Mouse (Mus musculus) midbrain, embryonic 16.5 days (tissue): ENCODE data around the gene Samd14. TPM values are rescaled to one million over a fixed set of nuclear protein-coding genes. Genes with fewer than 3 reads are reported as not detected.
A peak's percentile ranks its signal among the peaks of the same experiment; 100 is the strongest.

Source experiments
- ATAC-seq: fragments of 200-750 bp; cut with Nextera tagmentation; 2 replicates; pipeline ENCODE4 v1.8.0; 2017; ENCODE audit warnings: moderate TSS enrichment
- H3K27ac ChIP-seq: fragments of 300-500 bp; sonication (generic); 2 replicates; pipeline ENCODE4 v1.5.1; 2014; ENCODE audit warnings: mild to moderate bottlenecking, low read length, mixed read lengths
- H3K27me3 ChIP-seq: fragments of 300-500 bp; sonication (generic); 2 replicates; pipeline ENCODE4 v1.6.1; 2014; ENCODE audit warnings: low read depth, low read length, mixed read lengths; ENCODE audit not compliant: control insufficient read depth, insufficient read depth
- H3K36me3 ChIP-seq: fragments of 300-500 bp; sonication (generic); 2 replicates; pipeline ENCODE4 v1.6.1; 2014; ENCODE audit warnings: mild to moderate bottlenecking, low read length, moderate library complexity, mixed read lengths; ENCODE audit not compliant: control insufficient read depth, insufficient read depth
- H3K4me1 ChIP-seq: fragments of 300-500 bp; sonication (generic); 2 replicates; pipeline ENCODE4 v1.6.1; 2014; ENCODE audit warnings: mild to moderate bottlenecking, low read length, mixed read lengths; ENCODE audit not compliant: control insufficient read depth, insufficient read depth
- H3K4me2 ChIP-seq: fragments of 300-500 bp; sonication (generic); 2 replicates; pipeline ENCODE4 v1.6.1; 2014; ENCODE audit warnings: mild to moderate bottlenecking, low read length, mixed read lengths
- H3K4me3 ChIP-seq: fragments of 300-500 bp; sonication (generic); 2 replicates; pipeline ENCODE4 v1.5.1; 2014; ENCODE audit warnings: low read depth, mild to moderate bottlenecking, low read length, moderate library complexity, mixed read lengths
- H3K9ac ChIP-seq: fragments of 300-500 bp; sonication (generic); 2 replicates; pipeline ENCODE4 v1.6.1; 2014; ENCODE audit warnings: low read depth, low read length, mixed read lengths
- H3K9me3 ChIP-seq: fragments of 300-500 bp; sonication (generic); replicated peaks from 2 replicates; pipeline ENCODE4 v1.6.1; 2014; ENCODE audit warnings: mild to moderate bottlenecking, low read length, mixed read lengths; ENCODE audit not compliant: control insufficient read depth, poor library complexity, severe bottlenecking
- WGBS: fragments of 180-500 bp; shearing (Covaris S2); extraction: QIAGEN DNeasy Blood & Tissue Kit; methylation state at CpG from one replicate; pipeline ENCODE4 v1.1.7; 2014; 5-methylcytosine and 5-hydroxymethylcytosine counted together
- polyA plus RNA-seq: library from polyadenylated mRNA; unstranded; fragments of >200 nt; fragmentation: Nextera tagmentation; extraction: Ambion mirVana; gene quantifications from 2 replicates; pipeline ENCODE4 v1.2.1, GENCODE M21; 2015

Gene Samd14
- polyA plus RNA-seq, 1 experiment from 2014 or later, result 171 TPM

- WGBS, result 78% methylated on average over 8 of the region's 8 CpGs
- H3K9me3 ChIP-seq, result no peaks in the 10 kb centered on the region
- no peak overlapping the region for H3K4me2 ChIP-seq
- ATAC-seq, result no peak
- peaks cover 3% of the 10 kb centered on the region for H3K36me3 ChIP-seq
- no peaks in the 10 kb centered on the region for H3K27me3 ChIP-seq
- no peak overlapping the region for H3K4me3 ChIP-seq
- H3K4me1 ChIP-seq, result peaks cover 7% of the 10 kb centered on the region
- H3K27ac ChIP-seq, result no peak overlapping the region
- H3K9ac ChIP-seq, result no peak overlapping the region
Observed at GRCm38 (mm10) chr11:95070140-95071107, 60.7 kb downstream of the Samd14 start.

GRCm38 (mm10) chr11:95071266-95071665 lies 61.6 kb downstream of the Samd14 start:
- Histone ChIP-seq H3K36me3 (no peaks in the 10 kb centered on the region), H3K4me3 (no peak overlapping the region), H3K4me1 (peaks cover 8% of the 10 kb centered on the region), H3K27ac (no peak overlapping the region), H3K27me3 (no peaks in the 10 kb centered on the region), H3K9ac (no peak overlapping the region), H3K9me3 (no peaks in the 10 kb centered on the region), H3K4me2 (no peak overlapping the region)
- WGBS, result 44% methylated on average over 7 of the region's 7 CpGs
- no peak for ATAC-seq

- WGBS, result 69% methylated on average over 8 of the region's 8 CpGs
- Histone ChIP-seq H3K4me2 (no peak overlapping the region), H3K27ac (no peak overlapping the region), H3K9ac (no peak overlapping the region), H3K9me3 (no peaks in the 10 kb centered on the region), H3K4me3 (no peak overlapping the region), H3K4me1 (peaks cover 8% of the 10 kb centered on the region), H3K36me3 (no peaks in the 10 kb centered on the region), H3K27me3 (no peaks in the 10 kb centered on the region)
- no peak for ATAC-seq
Observed at GRCm38 (mm10) chr11:95072136-95072535, 62.5 kb downstream of the Samd14 start.

- H3K4me2 ChIP-seq, result no peak overlapping the region
- H3K27me3 ChIP-seq, result no peaks in the 10 kb centered on the region
- 67% methylated on average over 5 of the region's 5 CpGs for WGBS
- no peaks in the 10 kb centered on the region for H3K36me3 ChIP-seq
- ATAC-seq, result no peak
- peaks cover 11% of the 10 kb centered on the region for H3K4me1 ChIP-seq
- H3K9ac ChIP-seq, result no peak overlapping the region
- no peak overlapping the region for H3K27ac ChIP-seq
- H3K9me3 ChIP-seq, result no peaks in the 10 kb centered on the region
- H3K4me3 ChIP-seq, result no peak overlapping the region
Observed at GRCm38 (mm10) chr11:95072804-95073203, 63.1 kb downstream of the Samd14 start.

GRCm38 (mm10) chr11:95073835-95074234 lies 64.2 kb downstream of the Samd14 start:
- 85% methylated on average over 4 of the region's 4 CpGs for WGBS
- peaks cover 2% of the 10 kb centered on the region; the same call in 1 of the 2 replicates for H3K27me3 ChIP-seq
- no peak overlapping the region for H3K27ac ChIP-seq
- H3K4me2 ChIP-seq, result no peak overlapping the region
- H3K4me1 ChIP-seq, result peaks cover 11% of the 10 kb centered on the region
- ATAC-seq, result no peak
- H3K36me3 ChIP-seq, result no peaks in the 10 kb centered on the region
- no peak overlapping the region for H3K4me3 ChIP-seq
- no peaks in the 10 kb centered on the region for H3K9me3 ChIP-seq
- H3K9ac ChIP-seq, result peak overlapping the region; percentile 32; the same call in 1 of the 2 replicates

GRCm38 (mm10) chr11:95074694-95075093 lies 65.0 kb downstream of the Samd14 start:
- ATAC-seq, result no peak
- Histone ChIP-seq H3K9ac (no peak overlapping the region), H3K9me3 (no peaks in the 10 kb centered on the region), H3K36me3 (no peaks in the 10 kb centered on the region), H3K4me1 (peaks cover 11% of the 10 kb centered on the region), H3K27me3 (peaks cover 4% of the 10 kb centered on the region; the same call in 1 of the 2 replicates), H3K4me2 (peak overlapping the region; percentile 72), H3K27ac (no peak overlapping the region), H3K4me3 (peak overlapping the region; percentile 75; the same call in 1 of the 2 replicates)
- WGBS, result 86% methylated on average over 4 of the region's 4 CpGs

GRCm38 (mm10) chr11:95075197-95076040 lies 65.7 kb downstream of the Samd14 start:
- peaks cover 4% of the 10 kb centered on the region; the same call in 1 of the 2 replicates for H3K27me3 ChIP-seq
- no peaks in the 10 kb centered on the region for H3K9me3 ChIP-seq
- H3K9ac ChIP-seq, result peak overlapping the region; percentile 81
- H3K36me3 ChIP-seq, result no peaks in the 10 kb centered on the region
- WGBS, result 8% methylated on average over 19 of the region's 19 CpGs
- peak overlapping the region; percentile 75 for H3K4me3 ChIP-seq
- H3K4me2 ChIP-seq, result peak overlapping the region; percentile 72
- H3K4me1 ChIP-seq, result peaks cover 11% of the 10 kb centered on the region
- peak; percentile 9 for ATAC-seq
- H3K27ac ChIP-seq, result peak overlapping the region; percentile 85
